Mouse (Mus musculus): ENCODE data around the gene Btg3.

DNA sequence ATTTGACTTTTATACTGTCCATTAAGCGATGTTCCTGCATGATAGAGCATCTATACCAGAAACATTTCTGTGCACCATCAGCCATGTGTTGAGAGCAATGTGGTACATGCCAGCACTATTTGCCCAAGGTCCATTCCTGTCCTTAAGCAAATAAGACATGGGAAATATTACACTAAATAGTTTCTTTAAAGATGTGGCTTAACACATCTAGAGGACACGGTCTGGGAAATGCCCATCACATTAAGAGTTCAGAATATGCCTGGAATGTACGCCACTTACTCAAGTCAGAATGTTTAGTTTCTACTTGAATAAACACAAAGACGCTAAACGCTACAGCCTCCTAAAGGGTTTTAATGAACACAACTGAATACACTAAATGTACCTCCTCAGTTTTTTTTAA lies 93.8 kb downstream of the Btg3 start:
- TF ChIP-seq CTCF (IDR thresholded peaks at IDR 0.05; ENCODE audit: low read depth) (no peak), EP300 (IDR thresholded peaks at IDR 0.05; ENCODE audit: low read depth) (no peak)
